In the genomic region with DNA sequence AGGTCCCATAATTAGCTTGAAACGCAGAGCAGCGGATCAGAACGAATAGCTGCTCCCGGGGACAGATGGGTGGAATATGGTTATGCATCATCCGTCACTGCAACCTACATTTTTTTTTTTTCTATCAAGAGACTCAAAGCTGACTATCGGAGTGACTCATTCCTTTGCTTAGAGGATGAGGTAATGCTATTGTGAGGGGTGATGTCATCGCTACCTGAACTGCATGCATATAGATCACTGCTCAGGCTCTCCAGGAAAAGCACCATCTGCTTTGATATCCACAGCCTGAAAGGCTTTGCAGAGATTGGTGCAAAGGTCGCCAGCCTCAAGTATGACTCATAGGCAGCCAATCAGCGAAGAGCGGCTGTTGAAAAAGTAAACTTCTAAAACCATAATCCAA, we compare ENCODE assay signal across 8 mouse cellular contexts. TPM values are rescaled to one million over a fixed set of nuclear protein-coding genes. Genes with fewer than 3 reads are reported as not detected.
DNase-seq lines count a peak whose midpoint lies in the region; ATAC-seq and TF ChIP-seq lines count a peak whose summit lies in the region.

No protein-coding gene starts in this region.

- H3ac ChIP-seq in C2C12 (ENCODE audit: control insufficient read depth, insufficient read length, low read depth): no peak overlapping the region

- peak; percentile 29; the same call in 1 of the 2 replicates for ATAC-seq in heart, embryonic 13.5 days (ENCODE audit: extremely low read depth, insufficient number of reproducible peaks, low FRiP score, low TSS enrichment)

- no peaks in the 10 kb centered on the region for H3K27me3 ChIP-seq in C2C12 (ENCODE audit: control insufficient read depth, insufficient read depth, insufficient read length)
- no peaks in the 10 kb centered on the region for H3K27me3 ChIP-seq in heart, embryonic 13.5 days (replicated peaks)

- intact Hi-C loops in heart, postnatal 36 days (cut with DNase I): loop anchor here (2.0 kb wide), 1 partner anchor 31 kb away; no protein-coding TSS in a partner anchor
- intact Hi-C loops in left cerebral cortex, adult 2 months (cut with DNase I): no loop called here

- peak overlapping the region; percentile 47 for H3K4me2 ChIP-seq in heart, embryonic 13.5 days

- peak; percentile 15 to 21 for DNase-seq in heart, adult 9 months (ENCODE audit: low spot score in 2 of 2)
- no peak for DNase-seq in heart, postnatal 36 days
- peak; percentile 78 for DNase-seq in cerebellum, adult 11-12 months
- peak; percentile 43 to 49 for DNase-seq in left cerebral cortex, adult 2 months (ENCODE audit: extremely low spot score in 1 of 2, low spot score in 2 of 2)
- peak; percentile 70 for DNase-seq in retina, postnatal 1 day
- DNase-seq in gastrocnemius, postnatal 10 days: no peak

- peak overlapping the region; percentile 69 for H3K27ac ChIP-seq in heart, embryonic 13.5 days (replicated peaks)
- peak overlapping the region; percentile 56; the same call in 1 of the 2 replicates for H3K27ac ChIP-seq in left cerebral cortex, adult 2 months

- peaks cover 2% of the 10 kb centered on the region for H3K79me3 ChIP-seq in C2C12 (ENCODE audit: low read depth)

- no peaks in the 10 kb centered on the region for H3K36me3 ChIP-seq in C2C12 (ENCODE audit: control insufficient read depth, insufficient read depth)
- peaks cover 5% of the 10 kb centered on the region; the same call in 1 of the 2 replicates for H3K36me3 ChIP-seq in heart, embryonic 13.5 days

- 47% methylated on average over 10 of the region's 10 CpGs for WGBS in heart, embryonic 13.5 days

- no peak overlapping the region for H3K4me3 ChIP-seq in C2C12 (ENCODE audit: insufficient read depth, poor library complexity, severe bottlenecking)
- H3K4me3 ChIP-seq in heart, embryonic 13.5 days: no peak overlapping the region
- peak overlapping the region; percentile 23; the same call in 1 of the 2 replicates for H3K4me3 ChIP-seq in left cerebral cortex, adult 2 months

- H3K79me2 ChIP-seq in C2C12 (ENCODE audit: control insufficient read depth, insufficient read depth): no peaks in the 10 kb centered on the region

- H3K9ac ChIP-seq in heart, embryonic 13.5 days: no peak overlapping the region

- H3K9me3 ChIP-seq in heart, embryonic 13.5 days: no peaks in the 10 kb centered on the region

- no peak for TF ChIP-seq CTCF in C2C12 (IDR thresholded peaks at IDR 0.05; ENCODE audit: control insufficient read depth, insufficient read depth, insufficient read length)
- no peak for TF ChIP-seq CTCF in left cerebral cortex, adult 2 months (IDR thresholded peaks at IDR 0.05)

- H3K4me1 ChIP-seq in heart, embryonic 13.5 days: peaks cover 25% of the 10 kb centered on the region

TF ChIP-seq in C2C12, 6 proteins besides CTCF, POLR2A, EP300 and RAD21:
- TF ChIP-seq MYOG (IDR thresholded peaks at IDR 0.05; ENCODE audit: control insufficient read depth, extremely low read depth, insufficient read length): no peak
- peak; percentile 27 for TF ChIP-seq FOSL1 (IDR thresholded peaks at IDR 0.05; ENCODE audit: insufficient read depth, low read length, poor library complexity, severe bottlenecking)
- TF ChIP-seq CEBPB (IDR thresholded peaks at IDR 0.05; ENCODE audit: low read depth): no peak

RNA-seq across cellular contexts. Expression of a gene that starts 27.8 kb away (rescaled TPM):
- total RNA-seq in heart, postnatal 36 days (2021): 1 to 10 TPM; 9.2 to 9.6 TPM
- polyA plus RNA-seq in C2C12 (2012; fragmentation: generic; extraction: Trizol): 4.2 TPM
- 5.7 and 6.0 TPM in 2 replicates for polyA plus RNA-seq in heart, embryonic 13.5 days (2015; fragmentation: Nextera tagmentation; extraction: Ambion mirVana)
- total RNA-seq in left cerebral cortex, adult 2 months (2021): 10 to 100 TPM; 25.3 to 28.6 TPM
- total RNA-seq in gastrocnemius, postnatal 10 days (2021): 10 to 100 TPM; 10.5 to 15.4 TPM

RNA-seq across cellular contexts. Expression of a gene that starts 46.6 kb away (rescaled TPM):
- total RNA-seq in heart, postnatal 36 days (2021): not detected
- not detected for polyA plus RNA-seq in C2C12 (2012; fragmentation: generic; extraction: Trizol)
- polyA plus RNA-seq in heart, embryonic 13.5 days (2015; fragmentation: Nextera tagmentation; extraction: Ambion mirVana): not detected in 2 replicates
- total RNA-seq in left cerebral cortex, adult 2 months (2021): not detected
- not detected for total RNA-seq in gastrocnemius, postnatal 10 days (2021)

Comparison
In these comparisons a context has a peak if more than half of its experiments do, and no peak if none do; other contexts are left out.
1. DNase-seq: peak in heart, adult 9 months (2 of 2), cerebellum, adult 11-12 months (single experiment), left cerebral cortex, adult 2 months (2 of 2) and retina, postnatal 1 day (single experiment); none in heart, postnatal 36 days (0 of 2) and gastrocnemius, postnatal 10 days (single experiment).